Mouse (Mus musculus) spleen, adult 2 months (tissue): ENCODE measurements at regions not wholly inside any gene's neighbourhood (a gene's known extent, or its start where the extent isn't known, plus 50 kb on each side); places are given as distances from the start of the nearest gene placed in this dataset.

Source experiments
- CTCF ChIP-seq: fragments of 200-500 bp; IDR thresholded peaks from 2 replicates; pipeline ENCODE4 v1.5.1; 2011; ENCODE audit warnings: mild to moderate bottlenecking, inconsistent platforms; ENCODE audit not compliant: insufficient read depth, insufficient read length, insufficient replicate concordance; ENCODE audit errors: extremely low read depth
- POLR2A ChIP-seq: fragments of 200-500 bp; IDR thresholded peaks from 2 replicates; pipeline ENCODE4 v1.6.1; 2011; ENCODE audit warnings: low read depth, low read length, inconsistent platforms

DNA sequence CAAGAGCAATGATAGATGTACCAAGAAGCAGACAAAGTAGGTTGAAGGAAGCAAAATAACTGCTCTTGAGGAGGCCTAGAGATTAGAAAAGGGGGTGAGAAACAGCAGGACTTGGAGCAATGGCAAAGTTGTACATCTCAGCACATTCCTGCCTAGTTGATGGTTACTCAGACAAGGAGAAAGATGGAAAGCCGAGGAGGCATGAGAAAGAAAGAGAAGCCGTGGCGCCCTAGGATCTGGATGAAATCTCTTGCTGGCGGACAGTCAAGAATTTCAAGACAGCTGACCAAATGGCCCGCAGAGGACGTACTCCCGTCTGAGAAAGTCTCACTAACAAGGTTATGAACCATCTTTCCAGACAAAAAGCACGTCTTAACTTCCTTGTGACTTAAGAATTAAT, 242.5 kb upstream of the Pfn2 start:
- TF ChIP-seq CTCF (no peak), POLR2A (no peak)
